Mouse (Mus musculus) lung, adult 2 months (tissue): ENCODE measurements around the gene Tbx3.

ENCODE experiments used
- CTCF ChIP-seq: fragments of 200-500 bp; IDR thresholded peaks from 2 replicates; pipeline ENCODE4 v1.5.1; 2011; ENCODE audit warnings: mild to moderate bottlenecking, low read length, control low read depth; ENCODE audit not compliant: insufficient read depth
- POLR2A ChIP-seq: fragments of 200-500 bp; IDR thresholded peaks from 2 replicates; pipeline ENCODE4 v1.6.1; 2011; ENCODE audit warnings: low read depth, mild to moderate bottlenecking, control low read depth, low read length, borderline replicate concordance; ENCODE audit errors: extremely low read depth

DNA sequence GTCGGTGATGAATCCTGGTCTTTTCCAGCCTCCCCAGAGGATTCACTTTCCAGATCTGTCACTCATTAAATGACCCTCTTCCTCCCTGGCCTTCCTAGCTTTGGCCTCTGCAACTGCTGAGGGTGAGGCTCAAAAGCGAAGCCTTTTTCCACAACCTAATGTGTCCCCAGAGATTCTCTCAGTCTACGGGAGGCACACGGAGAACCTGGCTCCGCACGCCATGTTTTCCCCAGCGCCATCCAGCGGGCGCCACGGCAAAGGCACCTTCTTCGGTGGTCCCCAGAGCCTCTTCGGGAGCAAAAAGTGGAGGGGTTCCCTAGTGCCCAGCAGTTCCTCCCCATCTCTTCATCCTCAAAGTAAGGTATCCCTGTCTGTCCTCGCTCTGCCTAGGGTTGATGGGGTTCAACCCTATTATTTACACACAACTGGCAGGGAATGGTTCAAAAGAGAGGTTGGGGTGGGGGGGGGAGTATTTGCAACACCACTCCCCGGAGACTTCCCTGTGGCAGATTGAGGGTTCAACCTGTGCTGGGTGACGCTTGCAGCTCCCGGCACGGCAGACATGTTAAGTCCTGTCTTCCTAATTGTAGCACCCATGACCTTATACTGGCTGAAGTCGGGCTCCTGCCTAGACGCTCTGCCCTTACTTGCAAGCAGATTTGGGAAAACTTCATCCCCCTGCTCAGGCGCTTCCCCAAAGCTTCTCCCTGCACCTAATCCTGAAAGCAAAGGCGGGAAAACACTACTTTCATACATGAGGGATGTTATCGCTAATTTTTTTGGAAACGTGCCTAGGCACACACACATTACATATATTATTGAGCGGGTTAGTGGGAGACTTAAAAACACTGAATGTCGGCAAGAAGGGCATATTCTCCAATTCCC lies 9.7 kb upstream of the Tbx3 start:
- no peak for TF ChIP-seq POLR2A
- TF ChIP-seq CTCF: no peak
